Mouse (Mus musculus) left cerebral cortex, postnatal 25 days (tissue): Measurements from ENCODE around the gene Xntrpc. TPM values are rescaled to one million over a fixed set of nuclear protein-coding genes. Genes with fewer than 3 reads are reported as not detected.
A peak's percentile ranks its signal among the peaks of the same experiment; 100 is the strongest.

ENCODE experiments used
- DNase-seq, 2 experiments: peaks; one replicate each; pipeline ENCODE4 v3.0.0; 2022; ENCODE audit warnings: low spot score in 2 of 2, mixed read lengths in 1 of 2
- intact Hi-C: fragments of 180-260 bp; cut with DNase I; formaldehyde crosslinking; loops from one replicate; pipeline ENCODE4 v1.15.1; 2025
- total RNA-seq, 2 experiments: library from RNA; stranded (reverse); gene quantifications; 2 replicates each; pipeline ENCODE4 v1.2.3; 2021

Xntrpc gene
- total RNA-seq, 2 experiments from 2014 or later: 1.4 to 3.3 TPM

DNA sequence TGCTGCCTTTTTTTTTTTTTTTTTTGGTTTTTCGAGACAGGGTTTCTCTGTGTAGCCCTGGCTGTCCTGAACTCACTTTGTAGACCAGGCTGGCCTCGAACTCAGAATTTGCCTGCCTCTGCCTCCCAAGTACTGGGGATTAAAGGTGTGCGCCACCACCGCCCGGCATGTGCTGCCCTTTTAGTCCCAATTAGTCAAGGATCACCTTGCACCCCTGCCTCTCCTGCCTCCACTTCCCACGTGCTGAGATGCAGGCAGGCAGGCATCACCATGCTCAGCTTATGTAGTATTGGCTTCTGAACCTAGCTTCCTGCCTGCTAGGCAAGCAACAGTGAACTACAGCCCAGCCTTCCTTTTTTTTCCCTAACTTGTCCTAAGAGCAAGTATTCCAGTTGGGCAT is 51.9 kb downstream of the Xntrpc start:
- intact Hi-C loops: no loop called here
- DNase-seq: no peak

DNA sequence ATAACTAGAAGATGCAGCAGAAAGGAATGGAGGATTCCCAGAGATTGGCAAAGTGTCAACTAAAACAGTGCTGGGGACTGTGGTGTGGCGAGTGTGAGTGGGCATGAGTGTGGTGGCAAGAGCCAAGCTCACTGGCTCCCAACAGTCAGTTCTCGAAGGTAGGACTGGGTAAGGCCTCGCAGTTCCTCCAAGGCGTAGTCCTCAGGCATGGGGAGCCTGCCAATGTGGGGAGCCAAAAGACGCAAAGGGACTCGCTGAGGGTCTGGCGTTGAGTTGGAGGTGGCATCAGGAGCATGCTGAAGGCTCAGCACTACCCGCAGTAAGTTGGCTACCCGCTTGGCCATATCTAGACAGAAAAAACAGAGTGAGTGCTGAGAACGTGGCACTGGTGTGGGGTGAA is 54.8 kb downstream of the Xntrpc start:
- intact Hi-C loops: no loop called here
- DNase-seq: no peak

DNA sequence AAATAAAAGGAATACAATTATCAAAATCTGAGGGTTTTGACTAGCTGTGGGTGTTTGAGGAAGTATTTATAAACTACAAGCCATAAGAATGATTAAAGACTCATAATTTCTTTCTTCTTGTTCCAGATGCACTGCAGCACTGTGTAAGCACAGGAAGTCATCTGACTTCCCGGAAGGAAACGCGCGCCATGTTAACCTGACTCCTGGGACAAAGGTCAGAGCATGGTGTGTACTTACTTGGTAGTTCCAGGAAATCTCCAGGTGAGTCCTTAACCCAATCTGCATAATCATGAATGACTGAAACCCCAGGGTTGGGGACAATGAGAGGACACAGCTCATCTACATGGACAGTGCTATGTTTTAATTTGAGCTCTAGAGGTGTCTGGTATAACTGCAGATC is 66.9 kb downstream of the Xntrpc start:
- DNase-seq: no peak
- intact Hi-C loops: no loop called here

DNA sequence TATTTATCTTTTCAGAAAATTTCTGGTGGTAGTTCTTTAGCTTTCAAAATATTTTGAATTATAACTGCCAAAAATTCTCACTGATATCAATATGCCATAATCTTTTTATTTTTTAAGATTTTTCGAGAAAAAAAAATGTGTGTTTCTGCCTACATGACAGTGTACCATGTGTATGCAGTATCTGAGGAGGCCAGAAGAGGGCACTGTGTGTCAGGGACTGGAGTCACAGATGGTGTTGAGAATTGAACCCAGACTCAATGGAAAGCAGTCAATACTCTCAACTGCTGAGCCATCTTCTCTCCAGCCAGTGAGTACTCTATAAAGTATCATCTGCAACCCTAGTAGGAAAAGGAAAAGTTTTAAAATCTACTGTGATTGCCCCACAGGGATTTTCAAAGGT is 72.0 kb downstream of the Xntrpc start:
- intact Hi-C loops: loop anchor here (5.0 kb wide), 1 partner anchor 45 kb away; no protein-coding TSS in a partner anchor
- DNase-seq: peak in 1 of 2 experiments; percentile 12

DNA sequence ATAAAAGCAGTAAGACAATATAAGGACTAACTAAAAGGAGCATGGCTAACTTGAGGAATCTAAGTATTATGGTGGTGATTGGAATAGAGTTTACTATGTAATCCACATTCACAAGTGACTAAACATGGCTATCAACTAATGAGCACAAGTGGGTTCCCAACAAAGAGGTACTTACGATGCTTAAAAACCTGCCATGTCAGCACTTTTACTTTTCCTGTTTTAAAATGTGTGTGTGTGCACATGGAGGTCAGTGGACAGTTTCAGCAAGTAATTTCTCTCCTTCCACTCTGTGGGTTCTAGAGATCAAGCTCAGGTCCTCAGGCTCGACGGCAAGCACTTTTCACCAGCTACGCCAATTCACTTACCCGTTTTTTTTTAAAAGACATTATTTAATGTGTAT is 72.4 kb downstream of the Xntrpc start:
- intact Hi-C loops: loop anchor here (5.0 kb wide), 1 partner anchor 44 kb away; no protein-coding TSS in a partner anchor
- DNase-seq: no peak

Other genes with a start within 250 kb of the Xntrpc start
- gene Phox2a, start 247.4 kb upstream of the Xntrpc start, total RNA-seq: not detected
- 10 to 100 TPM; 32.7 to 33.6 TPM for gene Inppl1, start 227.5 kb upstream of the Xntrpc start, total RNA-seq
- under 1 TPM in 1 of 2 experiments, not detected in 1; 0.37 TPM for gene Folr2, start 208.5 kb upstream of the Xntrpc start, total RNA-seq
- 10 to 100 TPM; 31.2 to 36.8 TPM for gene Anapc15, start 202.0 kb upstream of the Xntrpc start, total RNA-seq
- gene Folr1, start 194.9 kb upstream of the Xntrpc start, total RNA-seq: 1 to 10 TPM; 3.3 to 5.2 TPM
- 10 to 100 TPM; 97.2 to 99.6 TPM for gene Lamtor1, start 159.8 kb upstream of the Xntrpc start, total RNA-seq
- under 1 TPM; 0.11 to 0.14 TPM for gene Tomt, start 159.4 kb upstream of the Xntrpc start, total RNA-seq
- 1 to 10 TPM; 5.6 to 6.9 TPM for gene Lrrc51, start 131.8 kb upstream of the Xntrpc start, total RNA-seq
- 10 to 100 TPM; 77.1 to 83.2 TPM for gene Numa1, start 131.6 kb upstream of the Xntrpc start, total RNA-seq
- 1 to 10 TPM; 5.8 to 7.9 TPM for gene Il18bp, start 47.0 kb upstream of the Xntrpc start, total RNA-seq
- 10 to 100 TPM; 45.0 to 48.1 TPM for gene Rnf121, start 244 bp upstream of the Xntrpc start, total RNA-seq
- 10 to 100 TPM; 22.5 to 24.6 TPM for gene Xndc1, start 202 bp upstream of the Xntrpc start, total RNA-seq
- under 1 TPM; 0.21 to 0.69 TPM for gene Trpc2, start 17.4 kb downstream of the Xntrpc start, total RNA-seq
- not detected for gene Art1, start 36.0 kb downstream of the Xntrpc start, total RNA-seq
- not detected for gene Art5, start 43.8 kb downstream of the Xntrpc start, total RNA-seq
- gene Chrna10, start 51.1 kb downstream of the Xntrpc start, total RNA-seq: under 1 TPM; 0.37 to 0.41 TPM
- 10 to 100 TPM; 39.7 to 43.5 TPM for gene Nup98, start 144.5 kb downstream of the Xntrpc start, total RNA-seq
- 10 to 100 TPM; 23.3 to 28.8 TPM for gene Pgap2, start 144.5 kb downstream of the Xntrpc start, total RNA-seq
- 10 to 100 TPM; 22.7 to 23.5 TPM for gene Rhog, start 190.3 kb downstream of the Xntrpc start, total RNA-seq
- 10 to 100 TPM; 80.6 to 87.9 TPM for gene Stim1, start 202.1 kb downstream of the Xntrpc start, total RNA-seq